Comparison of ENCODE assay signal across 25 mouse cellular contexts in the genomic region with DNA sequence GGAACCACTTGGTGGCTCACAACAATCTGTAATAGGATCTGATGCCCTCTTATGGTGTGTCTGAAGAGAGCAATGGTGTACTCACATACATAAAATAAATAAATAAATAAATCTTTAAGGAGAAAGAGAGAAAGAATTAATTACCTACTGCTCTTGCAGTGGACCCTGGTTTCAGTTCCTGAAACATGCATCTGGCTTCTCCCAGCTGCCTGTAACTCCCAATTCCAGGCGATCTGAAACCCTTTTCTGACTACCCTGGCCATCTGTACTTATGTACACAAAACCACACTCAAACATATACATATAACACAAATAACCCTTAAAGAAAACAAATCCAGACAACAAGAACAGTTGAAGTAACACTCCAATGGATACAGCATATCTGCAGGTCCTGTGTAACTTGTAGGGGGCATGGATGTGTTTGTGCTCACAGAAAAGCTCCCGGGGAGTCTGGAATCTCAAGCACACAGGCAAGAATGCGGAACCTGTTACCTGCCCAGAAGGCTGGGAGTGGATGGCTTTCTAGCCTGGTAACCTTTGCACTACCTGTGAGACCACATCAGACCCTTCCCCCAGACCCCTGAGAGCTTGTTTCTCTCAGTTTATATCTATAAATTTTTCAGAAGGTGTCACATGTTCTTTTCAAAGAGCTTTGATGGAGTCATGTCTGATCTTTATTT. TPM values are rescaled to one million over a fixed set of nuclear protein-coding genes. Genes with fewer than 3 reads are reported as not detected.
DNase-seq lines count a peak whose midpoint lies in the region; ATAC-seq and TF ChIP-seq lines count a peak whose summit lies in the region.
"Had no signal": no experiment of that assay in that cellular context is flagged by ENCODE, and none has a peak within 500 bp of the region (broad histone marks: within the 10 kb centered on the region; RNA-seq: fewer than 3 reads in every experiment).

No protein-coding gene starts in this region.

- no peaks in the 10 kb centered on the region for H3K4me1 ChIP-seq in lung, postnatal 0 days (ENCODE audit: insufficient read depth, low read depth, low read length)
- 0 out of 2 replicates have a peak, but pooled peaks cover 2% of the 10 kb centered on the region for H3K4me1 ChIP-seq in stomach, embryonic 14.5 days (ENCODE audit: control insufficient read depth, insufficient read depth, low read length)
- H3K4me1 ChIP-seq: embryonic facial prominence, embryonic 12.5 days; stomach, embryonic 15.5 days had no signal

- peak; percentile 61 for TF ChIP-seq EP300 in lung, postnatal 0 days (IDR thresholded peaks at IDR 0.05)

- peak; percentile 55 for DNase-seq in kidney, postnatal 10 days
- DNase-seq in lung, postnatal 0 days (ENCODE audit: low spot score), result peak; percentile 74
- DNase-seq in cerebellum, postnatal 4 days (ENCODE audit: low spot score in 2 of 2), result no peak
- no peak for DNase-seq in adrenal gland, adult 18-20 months (ENCODE audit: low spot score in 2 of 2)
- DNase-seq in embryo, embryonic 10.5 days (ENCODE audit: low spot score), result no peak
- DNase-seq in left cerebral cortex, adult 2 months (ENCODE audit: extremely low spot score in 1 of 2, low spot score in 2 of 2), result no peak
- DNase-seq: adrenal gland, postnatal 10 days; cerebellum, adult 11-12 months; forebrain, postnatal 0 days; gastrocnemius, postnatal 10 days; heart, adult 2 months; left cerebral cortex, postnatal 4 days; right cerebral cortex, postnatal 4 days had no signal

- H3K27me3 ChIP-seq in lung, postnatal 0 days (replicated peaks; ENCODE audit: insufficient read depth, low read length), result no peaks in the 10 kb centered on the region
- H3K27me3 ChIP-seq in stomach, embryonic 14.5 days (ENCODE audit: control insufficient read depth, insufficient read depth, low read length), result no peaks in the 10 kb centered on the region
- H3K27me3 ChIP-seq: embryonic facial prominence, embryonic 12.5 days; midbrain, embryonic 13.5 days; stomach, embryonic 15.5 days had no signal

- WGBS in lung, postnatal 0 days, result 49% methylated on average over 3 of the region's 3 CpGs
- WGBS in stomach, embryonic 14.5 days, result 53% methylated on average over 3 of the region's 3 CpGs

- H3K4me3 ChIP-seq in lung, postnatal 0 days (ENCODE audit: low read depth, low read length), result no peak overlapping the region
- H3K4me3 ChIP-seq in stomach, embryonic 14.5 days (ENCODE audit: low read depth, low read length), result no peak overlapping the region
- H3K4me3 ChIP-seq in left cerebral cortex, adult 2 months, result no peak overlapping the region
- H3K4me3 ChIP-seq: embryonic facial prominence, embryonic 12.5 days; heart, adult 2 months; midbrain, embryonic 13.5 days; stomach, embryonic 15.5 days had no signal

- H3K36me3 ChIP-seq in lung, postnatal 0 days (ENCODE audit: insufficient read depth, low read length), result no peaks in the 10 kb centered on the region
- H3K36me3 ChIP-seq in stomach, embryonic 14.5 days (ENCODE audit: control insufficient read depth, insufficient read depth, low read length), result no peaks in the 10 kb centered on the region
- H3K36me3 ChIP-seq: embryonic facial prominence, embryonic 12.5 days; midbrain, embryonic 13.5 days; stomach, embryonic 15.5 days had no signal

- H3K27ac ChIP-seq in lung, postnatal 0 days (ENCODE audit: low read length), result peak overlapping the region; percentile 74
- H3K27ac ChIP-seq in stomach, embryonic 14.5 days (ENCODE audit: low read length), result peak overlapping the region; percentile 0; the same call in 1 of the 2 replicates
- no peak overlapping the region for H3K27ac ChIP-seq in left cerebral cortex, adult 2 months
- H3K27ac ChIP-seq: embryonic facial prominence, embryonic 12.5 days; heart, adult 2 months; macrophage; midbrain, embryonic 13.5 days; stomach, embryonic 15.5 days had no signal

- ATAC-seq in granulocyte monocyte progenitor cell, adult 5-6 weeks (replicated peaks; ENCODE audit: poor library complexity, severe bottlenecking), result peak; percentile 61
- peak; percentile 77 for ATAC-seq in lung, postnatal 0 days
- ATAC-seq in stomach, embryonic 14.5 days (ENCODE audit: insufficient number of reproducible peaks, insufficient read depth, low FRiP score, low read depth), result 0 out of 2 replicates have a peak, but pooled peaks have one; percentile 33
- ATAC-seq: forebrain, postnatal 0 days; midbrain, embryonic 13.5 days had no signal

- intact Hi-C loops in left cerebral cortex, adult 2 months (cut with DNase I), result no loop called here

- H3K9me3 ChIP-seq in lung, postnatal 0 days (ENCODE audit: low read length), result no peaks in the 10 kb centered on the region
- no peaks in the 10 kb centered on the region for H3K9me3 ChIP-seq in stomach, embryonic 14.5 days (ENCODE audit: control insufficient read depth, low read depth, low read length)
- H3K9me3 ChIP-seq: embryonic facial prominence, embryonic 12.5 days; midbrain, embryonic 13.5 days; stomach, embryonic 15.5 days had no signal

- no peak overlapping the region for H3K4me2 ChIP-seq in lung, postnatal 0 days (replicated peaks; ENCODE audit: low read depth, low read length)
- no peak overlapping the region for H3K4me2 ChIP-seq in stomach, embryonic 14.5 days (replicated peaks; ENCODE audit: low read depth, low read length)
- H3K4me2 ChIP-seq: embryonic facial prominence, embryonic 12.5 days; midbrain, embryonic 13.5 days; stomach, embryonic 15.5 days had no signal

- no peak for TF ChIP-seq CTCF in lung, postnatal 0 days (IDR thresholded peaks at IDR 0.05)
- no peak for TF ChIP-seq CTCF in left cerebral cortex, adult 2 months (IDR thresholded peaks at IDR 0.05)

- no peak overlapping the region for H3K9ac ChIP-seq in lung, postnatal 0 days (replicated peaks; ENCODE audit: low read depth)
- H3K9ac ChIP-seq in stomach, embryonic 14.5 days (replicated peaks; ENCODE audit: low read depth, low read length), result no peak overlapping the region
- H3K9ac ChIP-seq: embryonic facial prominence, embryonic 12.5 days; forebrain, postnatal 0 days; midbrain, embryonic 13.5 days; stomach, embryonic 15.5 days had no signal

RNA-seq across cellular contexts. Expression of gene Tardbp, which starts 5.3 kb away (rescaled TPM):
- total RNA-seq in granulocyte monocyte progenitor cell, adult 5-6 weeks (2014; fragmentation: Nextera tagmentation), result 411 and 464 TPM in 2 replicates
- 541 and 579 TPM in 2 replicates for total RNA-seq in granulocyte monocyte progenitor cell, adult 5-6 weeks (2017)
- polyA plus RNA-seq in lung, postnatal 0 days (2015; fragmentation: Nextera tagmentation; extraction: Ambion mirVana), result 124 and 157 TPM in 2 replicates
- 154 and 159 TPM in 2 replicates for polyA plus RNA-seq in stomach, embryonic 14.5 days (2014; fragmentation: Nextera tagmentation; extraction: Ambion mirVana)
- 100 to 1,000 TPM; 216 to 267 TPM for total RNA-seq in adrenal gland, adult 18-20 months (2021)
- 100 to 1,000 TPM; 198 to 208 TPM for total RNA-seq in left cerebral cortex, adult 2 months (2021)

RNA-seq across cellular contexts. Expression of gene Gm572, which starts 11.0 kb away (rescaled TPM):
- total RNA-seq in granulocyte monocyte progenitor cell, adult 5-6 weeks (2014; fragmentation: Nextera tagmentation), result not detected in 2 replicates
- total RNA-seq in granulocyte monocyte progenitor cell, adult 5-6 weeks (2017), result not detected in 2 replicates
- not detected in 2 replicates for polyA plus RNA-seq in lung, postnatal 0 days (2015; fragmentation: Nextera tagmentation; extraction: Ambion mirVana)
- not detected in 2 replicates for polyA plus RNA-seq in stomach, embryonic 14.5 days (2014; fragmentation: Nextera tagmentation; extraction: Ambion mirVana)
- total RNA-seq in adrenal gland, adult 18-20 months (2021), result not detected
- not detected for total RNA-seq in left cerebral cortex, adult 2 months (2021)
- total RNA-seq: common myeloid progenitor, adult 5-6 weeks; forebrain, postnatal 0 days; left cerebral cortex, postnatal 4 days; liver, adult 2 months had no signal
- polyA plus RNA-seq: embryonic facial prominence, embryonic 12.5 days; forebrain, postnatal 0 days; hindbrain, embryonic 11.5 days; intestine, embryonic 14.5 days; liver, adult 2 months; macrophage; midbrain, embryonic 13.5 days; neural tube, embryonic 14.5 days; thymus, postnatal 0 days had no signal

RNA-seq across cellular contexts. Expression of gene Masp2, which starts 29.8 kb away (rescaled TPM):
- total RNA-seq in granulocyte monocyte progenitor cell, adult 5-6 weeks (2014; fragmentation: Nextera tagmentation), result 0.47 TPM in 1 of 2 replicates, not detected in the other
- 0.46 and 0.65 TPM in 2 replicates for total RNA-seq in granulocyte monocyte progenitor cell, adult 5-6 weeks (2017)
- polyA plus RNA-seq in lung, postnatal 0 days (2015; fragmentation: Nextera tagmentation; extraction: Ambion mirVana), result 0.13 TPM in 1 of 2 replicates, not detected in the other
- 0.67 TPM in 1 of 2 replicates, not detected in the other for polyA plus RNA-seq in stomach, embryonic 14.5 days (2014; fragmentation: Nextera tagmentation; extraction: Ambion mirVana)
- 1 to 10 TPM; 1.2 to 2.3 TPM for total RNA-seq in adrenal gland, adult 18-20 months (2021)
- total RNA-seq in left cerebral cortex, adult 2 months (2021), result 1 to 10 TPM; 4.1 to 4.7 TPM
- polyA plus RNA-seq: forebrain, postnatal 0 days had no signal

RNA-seq across cellular contexts. Expression of gene Srm, which starts 40.9 kb away (rescaled TPM):
- total RNA-seq in granulocyte monocyte progenitor cell, adult 5-6 weeks (2014; fragmentation: Nextera tagmentation), result 230 and 275 TPM in 2 replicates
- total RNA-seq in granulocyte monocyte progenitor cell, adult 5-6 weeks (2017), result 53.4 and 63.4 TPM in 2 replicates
- polyA plus RNA-seq in lung, postnatal 0 days (2015; fragmentation: Nextera tagmentation; extraction: Ambion mirVana), result 45.8 and 46.6 TPM in 2 replicates
- 197 and 201 TPM in 2 replicates for polyA plus RNA-seq in stomach, embryonic 14.5 days (2014; fragmentation: Nextera tagmentation; extraction: Ambion mirVana)
- 10 to 100 TPM; 53.3 to 73.6 TPM for total RNA-seq in adrenal gland, adult 18-20 months (2021)
- 10 to 100 TPM; 77.2 to 77.4 TPM for total RNA-seq in left cerebral cortex, adult 2 months (2021)

Comparison
In these comparisons a context has a peak if more than half of its experiments do, and no peak if none do; other contexts are left out.
1. DNase-seq: peak in kidney, postnatal 10 days (single experiment) and lung, postnatal 0 days (single experiment); none in cerebellum, postnatal 4 days (0 of 2), adrenal gland, adult 18-20 months (0 of 2), embryo, embryonic 10.5 days (single experiment) and left cerebral cortex, adult 2 months (0 of 2).
2. Peak in every context shown above with its lines, with median percentiles within 50 percentile points of each other: ATAC-seq.